Mouse (Mus musculus) cerebellum, adult 9-11 months (tissue): Measurements from ENCODE around the gene Sdhaf3.

Source experiments
- DNase-seq: peaks from one replicate; pipeline ENCODE4 v3.0.0; 2022

Sdhaf3 gene

GRCm38 (mm10) chr6:7069463-7069862, 113.7 kb downstream of the Sdhaf3 start:
- DNase-seq = no peak

GRCm38 (mm10) chr6:7082054-7082453, 126.2 kb downstream of the Sdhaf3 start:
- DNase-seq = no peak

- no peak for DNase-seq
Measured at GRCm38 (mm10) chr6:7082467-7083259, 126.9 kb downstream of the Sdhaf3 start.

GRCm38 (mm10) chr6:7083661-7084060, 127.9 kb downstream of the Sdhaf3 start:
- DNase-seq = no peak

GRCm38 (mm10) chr6:7084370-7084769, 128.6 kb downstream of the Sdhaf3 start:
- DNase-seq = no peak

- DNase-seq = no peak
Measured at GRCm38 (mm10) chr6:7085506-7085905, 129.7 kb downstream of the Sdhaf3 start.

GRCm38 (mm10) chr6:7092094-7092493, 136.3 kb downstream of the Sdhaf3 start:
- no peak for DNase-seq
